Mouse (Mus musculus) ES-CJ7 (cell line): ENCODE data around the gene Arhgdig.
A peak's percentile ranks its signal among the peaks of the same experiment; 100 is the strongest.

Experiments
- DNase-seq: peaks from one replicate; pipeline ENCODE4 v3.0.0; 2011; ENCODE audit warnings: low read depth, low spot score

Arhgdig gene

DNA sequence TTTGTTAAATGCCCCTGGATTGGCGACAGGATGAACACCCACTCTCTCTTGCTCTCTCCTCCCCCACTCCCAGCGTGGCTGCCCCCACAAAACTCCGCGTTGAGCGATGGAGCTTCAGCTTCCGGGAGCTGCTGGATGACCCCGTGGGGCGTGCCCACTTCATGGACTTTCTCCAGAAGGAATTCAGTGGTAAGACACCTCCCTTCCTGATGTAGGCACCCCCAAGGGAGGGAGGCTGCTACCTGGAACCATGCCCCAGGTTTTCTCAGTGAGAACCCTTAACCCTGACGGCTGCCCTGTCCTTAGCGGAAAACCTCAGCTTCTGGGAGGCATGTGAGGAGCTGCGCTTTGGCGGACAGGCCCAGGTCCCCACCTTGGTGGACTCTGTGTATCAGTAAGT, at the start of gene Arhgdig:
TSS of gene Arhgdig (minus strand) at position 101 of the 400 bp plus-strand sequence.
- DNase-seq = no peak

DNA sequence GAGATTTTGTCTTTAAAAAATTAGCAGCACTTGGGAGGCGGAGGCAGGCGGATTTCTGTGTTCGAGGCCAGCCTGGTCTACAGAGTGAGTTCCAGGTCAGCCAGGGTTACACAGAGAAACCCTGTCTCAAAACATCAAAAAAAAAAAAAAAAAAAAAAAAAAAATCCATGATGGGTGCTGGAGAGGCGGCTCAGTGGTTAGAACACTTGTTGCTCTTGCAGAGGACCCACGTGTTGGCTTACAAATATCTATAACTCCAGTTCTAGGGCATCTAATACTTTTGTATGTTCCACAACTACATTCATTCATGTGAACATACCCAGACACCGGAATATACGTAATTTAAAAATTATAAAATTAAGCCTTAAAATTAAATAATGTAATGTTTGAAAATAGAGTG, 47.7 kb upstream of the Arhgdig start:
- DNase-seq = no peak

DNA sequence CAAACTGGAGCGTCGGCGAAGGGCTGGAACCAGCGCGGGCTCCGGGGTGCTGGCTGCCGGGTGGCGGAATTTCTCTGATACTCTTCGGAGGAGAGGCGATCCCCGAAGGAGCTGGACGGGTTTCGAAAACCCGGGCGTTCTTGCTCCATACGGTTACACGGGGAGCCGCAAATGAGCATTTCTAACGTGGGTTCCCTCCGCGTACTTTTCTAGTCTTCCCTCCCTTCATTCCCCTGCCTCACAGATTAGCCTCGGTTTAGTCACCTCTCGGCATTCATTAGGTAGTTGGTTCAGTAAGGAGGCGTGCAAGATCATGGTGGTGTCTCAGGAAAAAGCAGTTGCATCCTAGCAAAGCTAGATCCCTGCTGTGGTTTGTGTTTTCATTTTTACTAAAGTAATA, 45.8 kb upstream of the Arhgdig start:
- DNase-seq = no peak

GRCm38 (mm10) chr17:26252539-26253251, 45.1 kb upstream of the Arhgdig start, which contains the start of gene Luc7l:
Gene Luc7l, plus strand, starts transcription at chr17:26252896.
- DNase-seq = peak; percentile 95

DNA sequence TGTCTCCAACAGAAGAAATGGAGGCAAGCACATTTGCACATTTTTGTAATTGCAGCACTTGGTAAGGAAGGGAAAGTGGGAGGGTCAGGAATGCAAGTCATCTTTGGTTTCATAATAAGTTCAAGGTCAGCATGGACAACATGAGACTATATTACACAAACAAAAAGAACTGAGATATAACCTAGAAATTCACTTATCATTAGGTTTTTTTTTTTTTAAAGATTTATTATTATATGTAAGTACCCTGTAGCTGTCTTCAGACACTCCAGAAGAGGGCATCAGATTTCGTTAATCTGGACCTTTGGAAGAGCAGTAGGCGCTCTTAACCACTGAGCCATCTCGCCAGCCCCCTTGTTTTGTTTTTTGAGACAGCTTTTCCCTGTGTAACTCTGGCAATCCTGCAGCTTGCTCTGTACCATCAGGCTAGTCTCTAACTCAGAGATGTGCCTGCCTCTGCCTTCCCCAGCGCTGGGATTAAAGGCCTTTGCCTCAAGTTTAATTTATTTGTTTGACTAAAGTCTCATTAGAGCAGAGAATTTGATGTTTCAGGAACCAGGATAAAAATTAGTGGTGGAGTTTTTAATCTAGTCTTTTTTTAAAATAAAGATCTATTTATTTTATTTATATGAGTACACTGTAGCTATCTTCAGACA, 44.4 kb upstream of the Arhgdig start:
- DNase-seq = peak; percentile 37

DNA sequence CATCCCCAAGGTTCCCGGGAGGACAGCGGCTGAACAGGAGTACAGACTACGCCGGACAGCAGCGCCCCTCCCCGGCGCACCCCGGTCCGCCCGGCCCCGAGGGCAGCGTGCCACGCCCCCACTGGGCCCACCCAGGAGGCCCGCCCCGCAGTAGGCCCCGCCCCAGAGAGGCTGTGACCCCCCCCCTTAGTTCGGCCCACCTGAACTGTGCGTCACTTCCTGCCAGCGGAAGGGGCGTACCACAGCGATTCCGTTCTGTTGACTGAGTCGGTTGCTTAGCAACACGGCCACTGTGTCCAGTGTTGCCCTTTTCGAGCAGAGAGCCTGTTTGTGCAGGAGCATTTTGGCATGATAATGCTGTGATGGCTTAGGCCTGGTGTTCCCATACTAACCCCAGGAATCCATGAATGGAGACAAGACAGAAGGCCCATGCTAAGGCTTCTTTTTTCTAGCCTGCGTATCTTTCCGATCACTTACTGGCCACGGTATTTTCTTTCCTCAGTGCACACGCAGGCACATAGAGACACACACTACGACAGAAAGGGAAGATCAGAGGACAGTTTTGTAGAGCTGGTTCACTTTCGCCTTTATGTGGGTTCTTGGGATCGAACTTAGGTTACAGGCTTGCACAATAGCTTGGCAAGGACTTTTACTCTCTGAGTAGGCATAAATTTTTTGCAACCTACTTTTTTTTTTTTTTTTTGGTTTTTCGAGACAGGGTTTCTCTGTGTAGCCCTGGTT, 36.7 kb upstream of the Arhgdig start, which contains the start of gene Fam234a:
TSS of gene Fam234a (minus strand) at position 142 of the 741 bp plus-strand sequence.
- DNase-seq = peak; percentile 93

DNA sequence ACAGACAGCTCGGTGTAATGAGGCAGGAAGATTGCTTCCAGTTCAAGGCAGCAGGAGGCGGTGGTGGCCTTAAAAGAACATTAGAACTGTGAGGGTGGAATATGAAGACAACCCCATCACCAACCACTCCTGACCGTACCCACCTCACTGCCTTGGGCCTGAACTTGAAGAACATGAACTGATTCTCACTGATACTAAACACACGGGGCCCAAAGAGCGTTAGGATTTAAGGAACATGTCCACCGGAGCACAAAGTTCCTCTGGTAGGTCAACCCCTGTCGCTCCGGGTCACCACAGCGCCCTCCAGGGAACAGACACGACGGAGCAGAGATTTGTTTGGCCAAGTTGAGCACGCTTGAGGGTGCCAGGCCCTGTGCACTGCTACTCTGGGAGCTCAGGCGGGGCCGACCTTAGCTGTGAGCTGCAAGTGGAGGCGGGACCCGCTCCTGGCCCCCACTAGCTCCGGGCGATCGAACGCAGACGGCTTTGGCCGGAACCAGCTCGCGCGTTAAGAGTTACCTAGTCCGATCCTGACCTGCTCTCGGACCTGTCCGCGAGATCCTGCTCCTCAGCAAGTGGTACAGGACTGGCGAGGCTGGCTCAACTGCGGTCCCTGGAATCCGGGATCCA, 36.0 kb upstream of the Arhgdig start:
- peak; percentile 82 for DNase-seq

DNA sequence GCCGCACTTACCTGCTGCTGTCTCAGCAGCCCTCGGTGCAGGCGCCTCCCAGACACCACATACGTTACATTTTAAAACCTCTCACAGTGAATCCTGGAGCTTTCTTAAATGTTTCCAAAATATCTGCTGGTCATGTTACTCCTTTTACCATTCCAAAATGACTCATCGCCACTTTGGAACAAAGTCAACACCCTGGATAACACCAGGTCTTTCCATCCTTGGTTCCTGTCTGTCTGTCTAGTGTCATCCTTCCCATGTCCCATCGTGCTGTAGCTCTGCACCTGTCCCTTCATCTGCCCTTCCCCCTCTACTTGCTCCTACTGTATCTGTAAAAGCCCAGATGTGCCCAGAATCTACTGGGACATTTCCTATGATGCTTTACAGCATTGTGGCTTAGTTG, 33.4 kb upstream of the Arhgdig start:
- DNase-seq = no peak

- no peak for DNase-seq
These were observed 32.7 kb upstream of the Arhgdig start for GRCm38 (mm10) chr17:26240120-26240790.

DNA sequence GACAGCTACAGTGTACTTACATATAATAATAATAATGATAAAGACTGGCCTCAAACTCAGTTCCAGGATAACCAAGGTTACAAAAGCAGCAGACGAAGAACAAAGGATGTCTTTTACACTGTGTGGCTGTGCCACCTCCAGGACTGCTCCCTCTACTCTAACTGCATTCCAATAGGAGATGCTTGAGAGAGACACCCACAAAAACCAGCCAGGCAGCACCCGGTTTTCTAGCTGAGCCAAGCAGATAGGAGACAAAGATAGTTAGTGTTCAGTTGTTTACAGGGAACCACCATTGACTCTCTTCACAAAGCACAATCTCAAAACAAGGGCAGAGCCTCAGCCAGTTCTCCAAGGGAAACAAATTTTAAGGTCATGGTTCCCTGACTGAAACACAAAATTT, 32.0 kb upstream of the Arhgdig start:
- no peak for DNase-seq

DNA sequence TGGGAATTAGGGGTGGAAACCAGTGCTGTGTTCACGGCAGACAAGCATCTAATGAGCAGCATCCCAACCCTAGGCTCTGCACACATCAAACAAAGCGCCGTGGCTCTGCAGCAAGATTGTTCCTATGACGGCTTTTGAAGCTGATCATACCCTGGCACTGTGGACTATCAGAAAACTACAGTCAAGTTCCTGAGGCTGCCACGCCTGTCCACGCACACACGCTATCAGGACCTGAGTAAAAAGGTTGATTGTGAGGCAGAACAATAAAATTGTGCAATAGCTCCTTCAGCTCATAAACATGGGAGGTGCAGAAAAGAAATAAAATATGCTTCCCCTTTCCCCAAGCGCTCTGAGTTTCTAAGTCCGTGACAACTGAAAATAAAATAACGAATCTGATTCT, 30.1 kb upstream of the Arhgdig start:
- no peak for DNase-seq

- DNase-seq = no peak
These were observed 27.7 kb upstream of the Arhgdig start for GRCm38 (mm10) chr17:26235077-26235815.

- no peak for DNase-seq
These were observed 26.8 kb upstream of the Arhgdig start for GRCm38 (mm10) chr17:26234386-26234785.

DNA sequence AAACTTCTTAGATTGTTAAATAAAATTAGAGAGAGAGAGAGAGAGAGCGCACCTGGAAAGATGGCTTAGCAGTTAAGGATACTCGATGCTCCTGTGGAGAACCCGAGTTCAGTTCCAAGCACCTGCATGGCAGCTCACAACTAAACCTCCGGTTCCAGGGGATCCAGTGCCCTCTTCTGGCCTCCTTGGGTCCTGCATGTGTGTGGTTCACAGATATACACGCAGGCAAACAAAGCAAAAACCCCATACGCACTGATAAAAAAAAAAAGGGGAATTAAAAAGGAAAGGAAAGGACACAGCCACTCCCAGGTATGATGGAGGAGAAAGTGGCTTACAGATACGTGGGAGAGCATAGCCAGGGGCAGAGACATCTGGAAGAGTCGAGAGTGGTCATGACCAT, 25.3 kb upstream of the Arhgdig start:
- peak; percentile 71 for DNase-seq

DNA sequence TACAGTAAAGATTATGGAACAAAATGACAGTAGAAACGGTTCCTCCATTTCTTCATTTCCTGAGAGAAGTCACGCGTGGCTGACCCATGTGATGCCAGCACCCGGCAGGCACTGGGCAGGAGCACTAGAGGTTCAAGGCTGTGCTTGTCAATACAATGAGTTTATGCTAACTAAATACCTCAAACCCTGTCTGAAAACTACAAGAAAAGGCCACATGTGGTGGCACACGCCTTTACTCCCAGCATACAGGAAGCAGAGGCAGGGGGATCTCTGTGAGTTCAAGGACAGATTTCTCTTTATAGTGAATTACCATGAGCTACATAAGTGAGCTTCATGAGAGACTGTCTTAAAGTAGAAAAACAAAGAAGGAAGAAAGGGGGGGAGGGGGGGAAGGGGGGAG, 23.6 kb upstream of the Arhgdig start:
- peak; percentile 48 for DNase-seq

- no peak for DNase-seq
These were observed 22.2 kb upstream of the Arhgdig start for GRCm38 (mm10) chr17:26229776-26230175.

DNA sequence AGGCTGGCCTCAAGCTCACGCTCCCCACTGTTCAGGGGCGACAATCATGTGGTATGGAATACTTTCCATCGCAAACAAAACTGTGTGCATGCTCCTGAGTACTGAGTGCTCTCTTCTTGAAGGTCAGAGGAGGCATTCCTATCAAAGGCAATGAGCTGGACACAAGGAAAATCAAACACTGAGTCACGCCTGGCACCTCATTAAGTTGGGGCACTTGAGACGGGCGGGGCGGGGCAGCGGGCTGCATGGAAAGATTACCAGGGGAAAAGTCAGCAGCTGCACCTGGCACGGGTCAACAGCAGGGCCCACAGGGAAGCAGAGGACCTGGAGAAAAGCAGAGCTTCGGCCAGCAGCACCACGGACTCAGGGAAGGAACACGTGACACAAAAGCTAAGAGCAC, 17.6 kb upstream of the Arhgdig start:
- no peak for DNase-seq

DNA sequence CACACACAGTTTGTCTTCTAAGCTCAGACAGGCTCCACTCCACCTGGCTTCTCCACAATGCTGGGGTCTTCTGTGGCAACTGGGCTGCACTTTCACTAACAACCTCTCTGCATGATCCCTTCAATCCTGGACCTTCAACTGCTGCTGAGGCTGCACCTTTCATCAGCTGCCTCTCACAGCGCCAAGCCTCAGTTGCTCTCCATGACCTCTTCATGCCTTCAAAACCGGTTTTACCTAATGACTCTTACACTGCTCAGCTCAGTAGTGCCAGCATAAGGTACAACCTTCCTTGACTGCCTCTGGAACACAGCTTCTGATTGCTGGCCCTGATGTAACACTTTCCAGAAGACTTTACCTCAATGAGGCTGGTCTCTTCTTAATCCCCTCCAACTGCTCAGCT, 13.9 kb upstream of the Arhgdig start:
- no peak for DNase-seq

DNA sequence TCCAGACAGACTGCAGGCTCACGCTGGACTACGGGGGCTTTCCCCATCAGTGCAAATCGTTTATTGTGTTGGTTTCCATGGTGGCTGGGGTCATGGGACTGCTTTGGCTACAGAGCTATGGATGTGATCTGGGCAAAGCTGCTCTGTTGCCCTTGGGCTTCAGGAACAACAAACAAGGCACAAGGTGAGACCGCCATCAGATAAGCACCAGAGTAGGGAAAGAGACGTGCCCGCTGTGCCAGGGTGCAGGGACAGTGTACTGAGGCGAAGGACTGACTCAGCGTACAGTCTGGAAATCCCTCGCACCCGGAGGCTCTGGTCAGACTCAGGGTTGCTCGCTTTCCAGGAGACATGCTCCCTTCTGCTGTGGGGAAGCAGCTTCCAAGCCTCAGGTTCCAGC, 5.1 kb upstream of the Arhgdig start:
- DNase-seq = no peak

GRCm38 (mm10) chr17:26212241-26212640, 4.7 kb upstream of the Arhgdig start:
- no peak for DNase-seq

- peak; percentile 55 for DNase-seq
These were observed 1.2 kb downstream of the Arhgdig start for GRCm38 (mm10) chr17:26206392-26206791.
